Mouse (Mus musculus) myocyte (in vitro differentiated cells): Measurements from ENCODE around the gene Cln5. TPM values are rescaled to one million over a fixed set of nuclear protein-coding genes. Genes with fewer than 3 reads are reported as not detected.

Experiments used
- H3K27me3 ChIP-seq: one replicate; pipeline ENCODE4 v1.6.1; 2011; ENCODE audit not compliant: control insufficient read depth, insufficient read depth, insufficient read length
- H3K36me3 ChIP-seq: one replicate; pipeline ENCODE4 v1.6.1; 2011; ENCODE audit not compliant: control insufficient read depth, insufficient read depth
- H3K4me2 ChIP-seq: one replicate; pipeline ENCODE4 v1.6.1; 2011; ENCODE audit warnings: low read depth, control low read depth
- H3K4me3 ChIP-seq: one replicate; pipeline ENCODE4 v1.5.1; 2011; ENCODE audit warnings: mild to moderate bottlenecking, control low read depth, moderate library complexity
- H3K79me2 ChIP-seq: one replicate; pipeline ENCODE4 v1.6.1; 2011; ENCODE audit not compliant: control insufficient read depth, insufficient read depth
- H3ac ChIP-seq: one replicate; pipeline ENCODE4 v1.6.1; 2011; ENCODE audit not compliant: control insufficient read depth, insufficient read length
- CEBPB ChIP-seq: IDR thresholded peaks from 2 replicates; pipeline ENCODE4 v1.6.1; 2011; ENCODE audit warnings: mild to moderate bottlenecking, moderate library complexity; ENCODE audit not compliant: poor library complexity, insufficient read depth, severe bottlenecking
- E2F4 ChIP-seq: IDR thresholded peaks from one replicate; pipeline ENCODE4 v1.6.1; 2011; ENCODE audit warnings: mild to moderate bottlenecking, control low read depth, moderate library complexity; ENCODE audit not compliant: insufficient read depth
- MAX ChIP-seq: IDR thresholded peaks from one replicate; pipeline ENCODE4 v1.6.1; 2011; ENCODE audit warnings: low read depth, mild to moderate bottlenecking, control low read depth
- MYOD1 ChIP-seq, 3 experiments: IDR thresholded peaks; one replicate each; pipeline ENCODE4 v1.6.1; 2011; ENCODE audit warnings: control low read depth in 2 of 3, low read depth in 2 of 3, mild to moderate bottlenecking in 2 of 3, moderate library complexity in 1 of 3; ENCODE audit not compliant: insufficient read length in 2 of 3, control insufficient read depth in 1 of 3
- MYOG ChIP-seq, 3 experiments: IDR thresholded peaks; one replicate each; pipeline ENCODE4 v1.6.1; 2011; ENCODE audit warnings: control low read depth in 2 of 3, low read depth in 2 of 3, mild to moderate bottlenecking in 2 of 3; ENCODE audit not compliant: insufficient read length in 2 of 3, control insufficient read depth in 1 of 3, insufficient read depth in 1 of 3
- POLR2A ChIP-seq: IDR thresholded peaks from one replicate; pipeline ENCODE4 v1.6.1; 2011; ENCODE audit warnings: low read depth, mild to moderate bottlenecking, control low read depth, moderate library complexity; ENCODE audit not compliant: insufficient read length
- POLR2AphosphoS2 ChIP-seq: IDR thresholded peaks from one replicate; pipeline ENCODE4 v1.6.1; 2011; ENCODE audit warnings: low read depth, control low read depth; ENCODE audit not compliant: insufficient read length
- REST ChIP-seq: IDR thresholded peaks from one replicate; pipeline ENCODE4 v1.6.1; 2011; ENCODE audit warnings: mild to moderate bottlenecking, control low read depth, moderate library complexity; ENCODE audit not compliant: insufficient read depth, insufficient read length
- SRF ChIP-seq: IDR thresholded peaks from one replicate; pipeline ENCODE4 v1.6.1; 2011; ENCODE audit warnings: low read depth; ENCODE audit not compliant: control insufficient read depth, insufficient read length
- TCF12 ChIP-seq: IDR thresholded peaks from one replicate; pipeline ENCODE4 v1.6.1; 2011; ENCODE audit warnings: mild to moderate bottlenecking, control low read depth; ENCODE audit not compliant: poor library complexity, insufficient read depth, severe bottlenecking
- TCF3 ChIP-seq: IDR thresholded peaks from one replicate; pipeline ENCODE4 v1.6.1; 2011; ENCODE audit warnings: low read depth, control low read depth; ENCODE audit not compliant: insufficient read length
- USF1 ChIP-seq: IDR thresholded peaks from one replicate; pipeline ENCODE4 v1.6.1; 2011; ENCODE audit warnings: low read depth, mild to moderate bottlenecking, control low read depth, moderate library complexity
- polyA plus RNA-seq: library from polyadenylated mRNA; unstranded; fragments of >200 nt; fragmentation: generic; extraction: Trizol; gene quantifications from one replicate; pipeline ENCODE4 v1.2.1, GENCODE M21; 2012; ENCODE audit warnings: missing spikeins

Cln5 gene
- polyA plus RNA-seq, 1 experiment, result 20.6 TPM

DNA sequence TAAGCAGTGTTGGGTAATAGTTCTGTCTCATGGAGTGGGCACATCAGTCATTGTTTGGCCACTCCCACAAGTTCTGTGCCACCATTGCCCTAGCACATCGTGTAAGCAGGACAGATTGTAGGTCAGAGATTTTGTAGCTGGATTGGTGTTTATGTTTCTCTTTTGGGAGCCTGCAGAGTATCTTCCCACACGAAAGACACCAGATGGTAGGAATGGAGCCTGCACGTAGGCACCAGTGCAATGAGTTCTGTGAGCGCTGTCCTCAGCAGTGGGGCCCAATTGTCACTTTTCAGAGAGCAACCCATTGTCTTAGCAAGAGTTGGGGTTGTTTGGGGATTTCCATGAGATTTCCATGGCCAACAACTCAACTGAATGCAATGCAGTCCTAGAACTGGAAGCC, 40.0 kb downstream of the Cln5 start:
- H3ac ChIP-seq, result no peak overlapping the region
- H3K27me3 ChIP-seq, result no peaks in the 10 kb centered on the region
- TF ChIP-seq TCF12 (no peak), E2F4 (no peak), CEBPB (no peak), REST (no peak), TCF3 (no peak), POLR2A (no peak), USF1 (no peak), MAX (no peak), SRF (no peak), MYOD1 (IDR thresholded peaks at IDR 0.05; ENCODE audit: control insufficient read depth in 1 of 3, insufficient read length in 2 of 3, low read depth in 2 of 3) (no peak), MYOG (IDR thresholded peaks at IDR 0.05; ENCODE audit: control insufficient read depth in 1 of 3, insufficient read depth in 1 of 3, insufficient read length in 2 of 3, low read depth in 2 of 3) (no peak), POLR2AphosphoS2 (no peak)
- peaks cover 20% of the 10 kb centered on the region for H3K36me3 ChIP-seq
- no peak overlapping the region for H3K4me2 ChIP-seq
- H3K4me3 ChIP-seq, result no peak overlapping the region
- H3K79me2 ChIP-seq, result no peaks in the 10 kb centered on the region

DNA sequence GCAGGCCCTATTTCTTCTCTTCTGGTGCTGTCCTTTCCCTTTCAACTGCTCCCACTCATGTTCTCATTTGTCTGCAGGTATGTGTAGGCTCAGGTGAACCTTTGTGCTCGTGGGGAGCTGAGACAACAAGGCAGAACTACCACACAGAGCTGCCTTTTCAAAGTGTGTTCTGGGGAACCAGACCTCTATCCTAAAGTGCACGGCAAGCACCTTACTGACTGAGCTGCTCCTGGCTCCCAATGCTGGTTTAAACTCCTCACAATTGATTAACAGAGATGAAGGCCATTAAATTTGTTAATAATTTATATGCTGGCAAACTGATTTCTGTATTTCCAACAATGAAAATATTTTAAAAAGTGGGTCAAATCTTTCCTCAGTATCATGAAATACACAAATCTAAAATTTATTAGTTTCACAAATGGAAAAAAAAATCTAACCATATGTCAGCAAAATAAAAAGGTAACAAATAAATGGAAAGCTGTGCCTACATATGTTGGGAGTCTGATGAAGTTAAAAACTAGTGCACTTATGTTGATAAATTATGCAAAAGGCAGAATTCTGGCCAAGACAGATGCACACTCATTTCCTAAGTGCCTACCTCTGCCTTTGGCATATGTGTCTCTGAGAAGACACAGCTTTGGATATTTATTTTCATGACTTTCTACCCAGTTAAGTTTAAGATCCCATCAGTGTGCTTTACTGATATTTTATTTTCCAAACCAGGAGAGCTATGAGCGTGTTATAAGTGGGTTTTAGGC, 42.8 kb downstream of the Cln5 start:
- Histone ChIP-seq H3K27me3 (no peaks in the 10 kb centered on the region), H3ac (no peak overlapping the region), H3K79me2 (no peaks in the 10 kb centered on the region), H3K4me3 (no peak overlapping the region), H3K36me3 (peaks cover 31% of the 10 kb centered on the region), H3K4me2 (no peak overlapping the region)
- TF ChIP-seq MAX (no peak), TCF12 (no peak), POLR2A (no peak), SRF (no peak), E2F4 (no peak), MYOG (IDR thresholded peaks at IDR 0.05; ENCODE audit: control insufficient read depth in 1 of 3, insufficient read depth in 1 of 3, insufficient read length in 2 of 3, low read depth in 2 of 3) (no peak), TCF3 (no peak), CEBPB (no peak), USF1 (no peak), REST (no peak), POLR2AphosphoS2 (no peak), MYOD1 (IDR thresholded peaks at IDR 0.05; ENCODE audit: control insufficient read depth in 1 of 3, insufficient read length in 2 of 3, low read depth in 2 of 3) (no peak)

DNA sequence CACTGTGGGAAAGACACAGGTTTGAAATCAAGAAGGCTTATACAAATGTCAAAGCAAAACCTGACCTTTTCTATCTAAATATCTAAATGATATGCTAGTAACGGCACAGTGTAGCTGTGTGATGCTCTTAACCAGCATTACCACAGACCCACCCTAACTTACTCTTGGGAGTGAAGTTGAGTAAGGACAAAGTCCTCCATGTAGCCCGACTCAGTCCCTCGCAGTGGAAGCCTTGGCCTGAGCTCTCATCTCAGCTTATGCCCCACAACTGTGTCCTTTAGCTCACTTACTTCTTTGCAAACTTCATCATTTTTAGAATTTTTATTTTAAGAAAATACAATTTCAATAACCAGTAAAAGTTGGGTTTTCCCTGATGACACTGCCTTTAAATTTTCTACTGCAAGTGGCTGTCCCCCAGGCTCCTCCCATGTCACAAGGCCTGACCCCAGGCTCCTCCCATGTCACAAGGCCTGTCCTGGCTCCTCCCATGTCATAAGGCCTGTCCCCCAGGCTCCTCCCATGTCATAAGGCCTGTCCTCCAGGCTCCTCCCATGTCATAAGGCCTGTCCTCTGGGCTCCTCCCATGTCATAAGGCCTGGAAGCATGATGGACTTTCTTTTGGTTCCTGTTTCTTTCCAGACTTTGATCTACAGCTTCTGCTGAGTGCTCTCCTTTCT, 45.1 kb downstream of the Cln5 start:
- peaks cover 36% of the 10 kb centered on the region for H3K36me3 ChIP-seq

DNA sequence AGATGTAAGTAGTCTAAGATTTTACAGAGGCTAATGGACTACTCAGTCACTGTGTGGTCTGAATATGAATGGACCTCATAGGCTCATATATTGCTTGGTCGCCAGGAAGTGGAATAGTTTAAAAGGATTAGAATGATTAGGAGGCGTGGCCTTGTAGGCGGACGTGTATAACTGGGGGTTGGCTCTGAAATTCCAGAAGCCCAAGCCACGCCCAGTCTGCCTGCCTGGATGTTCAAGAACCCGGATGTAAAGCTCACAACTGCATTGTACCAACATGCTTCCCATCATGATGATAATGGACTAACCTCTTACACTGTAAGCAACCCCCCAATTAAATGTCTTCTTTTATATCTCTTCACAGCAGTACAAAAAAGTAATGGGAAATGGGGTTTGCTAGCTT, 55.7 kb downstream of the Cln5 start:
- TF ChIP-seq REST (no peak), MAX (no peak), TCF3 (no peak), CEBPB (no peak)
- H3K4me2 ChIP-seq, result no peak overlapping the region
- no peaks in the 10 kb centered on the region for H3K27me3 ChIP-seq
- no peaks in the 10 kb centered on the region for H3K79me2 ChIP-seq
- peaks cover 41% of the 10 kb centered on the region for H3K36me3 ChIP-seq
- no peak overlapping the region for H3K4me3 ChIP-seq
- H3ac ChIP-seq, result no peak overlapping the region

More for the DNA sequence above, 45.1 kb downstream of the Cln5 start:
- TF ChIP-seq TCF3, result no peak
- no peak for TF ChIP-seq POLR2AphosphoS2
- no peak for TF ChIP-seq MAX
- no peak for TF ChIP-seq REST
- H3K79me2 ChIP-seq, result no peaks in the 10 kb centered on the region
- H3K4me2 ChIP-seq, result no peak overlapping the region
- no peak overlapping the region for H3K4me3 ChIP-seq
- no peaks in the 10 kb centered on the region for H3K27me3 ChIP-seq
- H3ac ChIP-seq, result no peak overlapping the region

Other genes starting within 250 kb of the Cln5 start
- not detected for gene Kctd12, start 87.6 kb upstream of the Cln5 start, polyA plus RNA-seq
- not detected for gene Acod1, start 23.2 kb upstream of the Cln5 start, polyA plus RNA-seq
- 10.4 TPM for gene Fbxl3, start 29.4 kb downstream of the Cln5 start, polyA plus RNA-seq